Mouse (Mus musculus) fibroblast of lung, adult 2 months (primary cell): ENCODE data around the gene Gga3.
"Not testable (repeated sequence)": the region's sequence is repeated elsewhere in the genome, so short reads cannot be mapped to it uniquely, and the experiment has no call there.

Experiments
- DNase-seq: peaks from one replicate; pipeline ENCODE4 v3.0.0-alpha.2; 2011; ENCODE audit warnings: low read depth

The Gga3 gene

DNA sequence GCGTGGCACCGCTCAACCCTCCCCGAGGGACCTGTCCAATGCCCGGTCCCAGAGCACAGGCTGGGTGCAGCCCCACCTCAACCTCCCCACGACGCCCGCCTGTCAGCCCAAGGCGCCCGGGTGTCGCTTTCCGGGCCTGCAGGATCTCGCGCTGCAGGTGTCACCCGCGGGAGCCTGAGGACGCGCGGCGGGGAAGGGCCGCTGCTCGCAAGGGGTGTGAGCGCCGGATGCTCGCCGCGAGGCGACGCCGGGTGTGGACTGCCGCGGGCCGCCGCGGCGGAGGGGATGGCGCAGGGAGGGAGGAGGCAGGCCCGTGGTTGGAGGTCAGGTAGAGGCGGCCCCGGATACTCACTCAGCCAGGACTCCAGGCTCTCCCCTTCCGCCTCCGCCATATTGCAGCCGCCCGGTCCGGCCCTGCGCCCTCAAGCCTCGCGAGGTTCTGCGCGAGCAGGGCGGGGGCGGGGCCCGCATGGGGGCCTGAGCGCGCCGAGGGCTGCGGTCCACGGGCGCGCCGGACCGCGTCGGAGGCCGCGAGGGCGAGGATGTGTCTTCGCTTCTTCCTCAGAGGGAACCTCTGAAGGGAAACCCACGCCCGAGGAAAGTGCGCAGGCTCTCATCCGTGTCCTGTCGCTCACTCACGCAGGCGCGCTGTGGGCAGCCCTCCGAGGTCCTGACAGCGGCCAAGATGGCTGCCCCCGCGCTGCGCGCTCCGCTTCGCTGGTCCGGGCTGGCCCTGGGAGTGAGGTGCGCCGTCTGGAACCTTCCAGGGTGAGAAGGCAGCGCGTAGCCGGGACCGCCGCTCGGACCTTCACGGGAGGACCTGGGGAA, at the start of gene Gga3, which contains the start of gene Mrps7:
Gene Gga3, minus strand, starts transcription at position 576 of the 828 bp plus-strand sequence.
Gene Mrps7, plus strand, starts transcription at position 450 of the 828 bp plus-strand sequence.
- DNase-seq: peak; percentile 59

DNA sequence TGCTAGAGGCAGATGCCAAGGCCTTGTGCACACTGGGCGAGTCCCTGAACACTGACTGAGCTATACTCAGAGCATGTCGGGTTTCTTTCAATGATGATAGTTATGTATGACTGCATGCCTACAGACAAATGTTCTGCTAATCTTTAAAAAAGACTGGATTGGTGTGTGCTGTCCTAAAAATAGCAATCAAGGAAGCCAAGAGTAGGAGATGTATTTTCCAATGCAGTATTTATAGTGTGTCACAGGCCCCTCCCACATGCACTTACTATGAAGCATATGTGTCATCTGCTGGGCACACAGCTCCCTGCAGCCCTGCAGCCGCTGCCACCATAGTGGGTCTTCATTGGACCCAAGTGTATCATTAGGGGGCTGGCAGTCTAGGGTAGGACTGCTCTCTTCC, 49.3 kb upstream of the Gga3 start:
- DNase-seq: no peak

DNA sequence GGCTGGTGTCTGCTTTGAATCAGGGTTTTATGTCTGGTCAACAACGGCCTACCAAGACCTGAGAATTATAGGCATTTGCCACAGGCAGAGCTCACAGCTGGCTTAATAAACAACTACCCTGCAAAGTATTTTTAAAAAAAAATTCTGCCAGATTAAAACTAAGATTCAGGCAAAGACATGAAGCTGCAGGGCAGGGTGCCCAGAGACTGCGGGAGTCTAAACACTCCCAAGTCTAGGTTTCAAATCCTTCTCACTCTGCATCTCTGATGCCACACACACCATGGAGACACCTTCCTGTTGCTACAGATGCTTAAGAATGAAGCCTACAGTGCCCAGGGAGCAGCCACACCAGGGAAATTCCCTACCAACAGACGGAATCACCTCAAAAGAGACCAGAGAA, 47.8 kb upstream of the Gga3 start:
- no peak for DNase-seq

DNA sequence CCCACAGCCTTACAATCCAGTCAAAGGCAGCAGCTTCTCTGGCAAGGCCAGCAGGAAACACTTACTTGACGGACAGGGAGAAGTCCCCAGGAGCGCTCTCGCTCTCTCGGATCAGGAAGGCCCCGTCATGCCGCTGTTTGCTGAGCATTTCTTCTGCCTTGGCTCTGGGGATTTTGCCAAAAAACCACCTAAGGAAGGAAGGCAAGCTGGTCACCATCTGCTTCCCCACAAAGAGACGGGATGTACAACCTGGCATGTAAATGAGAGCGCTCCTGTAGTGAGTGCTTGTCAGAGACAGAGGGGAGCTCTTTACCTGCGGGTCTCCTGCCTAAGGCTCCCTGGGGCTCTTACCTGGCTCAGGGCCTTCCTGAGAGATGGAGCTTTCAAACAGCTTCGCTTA, 45.9 kb upstream of the Gga3 start:
- DNase-seq: no peak

DNA sequence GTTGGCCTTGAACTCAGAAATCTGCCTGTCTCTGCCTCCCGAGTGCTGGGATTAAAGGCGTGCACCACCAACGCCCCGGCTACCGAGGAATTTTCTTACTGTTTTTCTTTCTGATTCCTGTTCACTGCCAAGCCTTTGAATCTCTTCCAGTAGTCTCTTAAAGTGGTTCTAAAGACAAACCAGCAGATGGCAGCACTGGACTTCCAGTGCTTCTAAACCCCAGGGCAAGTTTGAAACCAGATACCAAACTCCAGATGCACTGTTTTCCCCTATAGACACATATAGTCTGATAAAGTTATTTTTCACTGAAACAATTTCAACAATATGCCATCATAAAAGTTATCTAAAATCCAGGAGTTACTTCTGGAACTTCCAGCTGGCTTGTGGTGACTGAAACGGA, 43.6 kb upstream of the Gga3 start:
- no peak for DNase-seq

DNA sequence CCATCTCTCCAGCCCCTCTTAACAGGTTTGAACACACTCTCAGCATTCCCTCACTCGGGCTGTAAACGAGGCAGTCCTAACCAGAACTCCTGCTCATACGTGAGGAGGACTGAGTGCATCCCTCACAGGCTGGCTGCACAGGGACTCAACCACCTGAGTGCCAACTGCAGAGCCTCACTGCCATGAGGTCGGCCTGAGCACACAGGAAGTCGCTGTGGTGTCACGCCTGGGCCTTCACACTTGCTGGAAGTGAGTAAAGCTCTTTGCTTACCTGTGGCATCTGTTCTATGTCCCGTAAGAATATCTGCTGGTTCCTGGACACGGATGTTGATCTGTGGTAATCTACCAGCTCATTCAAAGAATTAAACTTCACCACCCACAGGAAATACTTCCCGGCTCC, 42.6 kb upstream of the Gga3 start:
- DNase-seq: no peak

DNA sequence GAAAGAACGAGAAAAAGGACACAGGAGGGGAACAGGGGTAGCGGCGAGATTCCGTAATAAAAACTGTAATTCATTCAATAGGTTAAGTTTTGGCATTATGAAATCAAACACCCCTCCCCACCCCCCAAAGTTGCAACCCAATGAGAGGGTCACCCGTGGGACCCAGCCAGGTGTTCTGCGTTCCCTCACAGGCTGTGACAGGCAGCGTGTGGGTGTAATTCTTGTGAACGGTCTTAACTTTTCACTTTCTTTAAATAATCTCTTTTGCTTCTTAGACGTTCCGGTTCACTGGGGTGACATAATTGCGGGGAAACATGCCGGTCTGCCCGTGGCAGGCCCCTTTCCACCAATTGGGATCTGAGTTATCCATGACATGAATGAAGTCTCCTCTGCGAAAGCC, 41.6 kb upstream of the Gga3 start:
- not testable (repeated sequence) for DNase-seq

DNA sequence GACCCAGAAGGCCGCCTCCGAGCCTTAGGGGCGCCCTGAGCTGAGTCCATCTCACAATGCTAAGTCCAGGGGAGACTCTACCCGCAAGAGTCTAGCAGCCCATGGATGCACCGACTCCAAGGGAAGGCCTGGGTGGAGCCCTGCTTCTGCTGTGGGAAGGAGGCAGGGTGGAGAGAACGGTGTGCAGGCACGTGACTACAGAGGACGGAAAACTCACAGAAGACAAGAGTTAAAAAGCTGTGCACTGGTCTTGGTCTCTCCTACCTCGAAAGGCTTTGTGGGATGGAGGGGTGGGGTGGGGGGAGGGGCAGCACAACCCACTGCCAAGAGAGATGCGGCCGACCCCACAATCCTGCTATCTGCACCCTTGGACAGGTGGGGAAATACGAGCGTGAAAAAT, 40.5 kb upstream of the Gga3 start:
- no peak for DNase-seq

DNA sequence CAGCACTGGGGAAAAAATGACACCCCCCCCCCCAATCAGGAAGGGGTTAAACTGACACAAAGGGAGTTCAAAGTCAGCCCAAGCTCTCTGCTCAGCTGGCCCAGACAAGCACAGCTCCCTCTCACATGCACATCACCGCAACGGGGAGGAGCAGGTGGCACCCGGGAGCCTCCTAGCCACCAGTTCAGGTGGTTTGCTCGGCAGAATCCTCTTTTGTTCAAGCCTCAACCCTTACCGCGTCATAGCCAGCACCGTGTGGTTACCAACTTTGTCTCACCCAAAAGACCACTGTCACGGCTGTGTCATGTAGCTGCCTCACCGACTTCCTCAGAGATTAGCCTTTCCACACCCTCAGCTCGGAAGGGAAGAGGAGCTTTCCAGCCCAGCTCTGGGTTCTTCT, 39.4 kb upstream of the Gga3 start:
- no peak for DNase-seq

DNA sequence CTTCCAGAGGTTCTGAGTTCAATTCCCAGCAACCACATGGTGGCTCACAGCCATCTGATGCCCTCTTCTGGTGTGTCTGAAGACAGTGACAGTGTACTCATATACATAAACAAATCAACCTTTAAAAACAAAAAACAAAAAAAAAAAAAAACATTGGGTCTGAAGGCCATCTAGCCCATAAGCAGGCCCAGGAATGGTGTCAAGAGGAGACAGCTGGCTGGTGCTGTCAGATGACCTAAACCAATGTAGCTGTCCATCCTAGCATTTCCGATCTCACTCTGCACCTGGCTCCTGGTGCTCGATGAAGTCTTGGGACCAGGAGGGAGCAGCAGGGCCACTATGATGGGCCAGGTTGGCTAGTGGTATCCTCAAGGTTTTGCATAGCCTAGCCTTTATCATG, 38.9 kb upstream of the Gga3 start:
- no peak for DNase-seq

DNA sequence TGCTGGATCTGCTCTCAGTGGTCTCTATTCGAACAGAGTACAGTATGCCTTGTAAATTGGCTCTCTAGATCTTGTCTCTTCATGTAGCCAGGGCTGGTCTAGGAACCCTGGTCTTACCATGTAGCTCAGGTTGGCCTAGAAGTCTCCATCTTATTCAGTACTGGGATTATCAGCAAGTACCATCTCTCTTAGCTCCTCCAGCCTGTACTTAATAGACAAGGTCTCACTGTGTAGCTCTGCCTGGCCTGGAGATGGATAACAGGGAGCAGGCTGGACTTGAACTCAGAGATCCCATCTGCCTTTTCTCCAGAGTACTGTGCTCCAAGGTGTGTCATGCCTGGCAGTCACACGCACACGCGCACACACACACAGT, 37.8 kb upstream of the Gga3 start:
- no peak for DNase-seq

DNA sequence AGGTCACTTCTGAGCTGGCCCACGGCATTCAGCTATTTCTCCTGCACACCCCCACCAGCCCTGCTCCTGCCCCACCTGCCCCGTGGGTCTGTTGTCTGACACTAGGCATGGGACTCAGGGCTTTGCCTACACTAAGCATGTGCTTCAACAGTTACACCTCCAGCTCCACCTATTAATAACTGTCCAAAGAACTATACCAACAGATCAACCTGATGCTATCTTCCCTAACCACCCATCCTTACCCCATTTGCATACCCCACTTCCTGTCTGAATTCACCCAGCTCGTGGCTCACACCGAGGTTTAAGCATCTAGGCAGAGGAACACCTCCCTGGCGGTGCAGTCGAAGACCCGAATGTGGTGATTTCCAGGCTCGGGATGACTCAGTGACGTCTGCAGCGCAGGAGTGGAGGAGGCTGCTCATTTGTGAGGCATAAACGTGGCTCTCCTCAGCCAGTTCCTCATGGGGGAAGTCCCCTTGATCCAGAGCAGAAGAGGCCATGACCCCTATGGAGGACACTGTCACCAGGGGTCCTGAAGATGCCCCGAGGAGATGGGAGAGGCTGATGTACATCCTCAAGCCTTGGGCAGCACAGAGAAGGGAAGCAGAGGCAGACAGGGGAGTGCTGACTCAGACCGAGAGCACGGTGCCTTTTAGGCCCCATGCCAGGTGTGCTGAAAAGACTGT, 37.3 kb upstream of the Gga3 start:
- no peak for DNase-seq

DNA sequence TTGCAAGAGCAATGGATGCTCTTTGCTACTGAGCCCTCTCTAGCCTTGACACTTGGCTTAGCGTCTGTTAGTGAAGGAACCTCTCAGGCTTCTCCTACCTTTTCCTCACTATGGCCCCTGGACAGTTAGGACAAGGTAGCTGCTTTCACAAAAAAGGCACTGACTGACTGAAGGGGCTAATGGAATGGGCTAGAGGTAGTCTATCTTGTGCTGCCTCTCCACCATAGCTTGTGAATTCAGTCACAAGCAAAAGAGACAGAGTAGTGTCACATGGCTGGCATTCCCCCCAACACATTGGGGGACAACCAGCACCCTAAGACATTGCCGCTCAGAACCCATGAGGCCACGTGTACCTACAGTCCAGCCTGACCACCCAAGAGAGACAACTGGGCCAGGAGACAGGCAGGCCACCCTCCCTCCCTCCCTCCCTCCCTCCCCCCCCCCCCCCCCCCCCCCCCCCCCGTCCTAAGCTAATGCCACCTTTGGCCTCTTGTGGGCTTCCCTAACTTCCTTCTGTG, 36.5 kb upstream of the Gga3 start:
- DNase-seq: no peak

DNA sequence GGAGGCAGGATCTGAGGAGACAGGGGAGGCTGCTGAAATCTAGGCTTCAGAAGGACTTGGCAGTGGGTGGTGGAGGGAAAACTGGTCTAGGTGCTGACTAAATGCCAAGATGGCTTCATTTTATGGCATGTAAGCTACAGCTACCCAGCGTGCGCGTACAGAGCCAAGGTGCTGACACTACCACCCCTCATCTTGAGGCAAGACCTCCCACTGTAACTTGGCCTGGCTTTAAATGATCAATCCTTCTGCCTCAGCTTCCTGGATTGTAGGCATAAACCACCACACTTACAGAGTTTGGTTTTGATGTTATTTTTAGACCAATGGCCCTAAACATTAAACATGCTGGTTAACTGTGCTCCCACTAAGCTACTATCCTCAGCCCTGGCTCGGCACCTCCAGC, 35.7 kb upstream of the Gga3 start:
- no peak for DNase-seq

DNA sequence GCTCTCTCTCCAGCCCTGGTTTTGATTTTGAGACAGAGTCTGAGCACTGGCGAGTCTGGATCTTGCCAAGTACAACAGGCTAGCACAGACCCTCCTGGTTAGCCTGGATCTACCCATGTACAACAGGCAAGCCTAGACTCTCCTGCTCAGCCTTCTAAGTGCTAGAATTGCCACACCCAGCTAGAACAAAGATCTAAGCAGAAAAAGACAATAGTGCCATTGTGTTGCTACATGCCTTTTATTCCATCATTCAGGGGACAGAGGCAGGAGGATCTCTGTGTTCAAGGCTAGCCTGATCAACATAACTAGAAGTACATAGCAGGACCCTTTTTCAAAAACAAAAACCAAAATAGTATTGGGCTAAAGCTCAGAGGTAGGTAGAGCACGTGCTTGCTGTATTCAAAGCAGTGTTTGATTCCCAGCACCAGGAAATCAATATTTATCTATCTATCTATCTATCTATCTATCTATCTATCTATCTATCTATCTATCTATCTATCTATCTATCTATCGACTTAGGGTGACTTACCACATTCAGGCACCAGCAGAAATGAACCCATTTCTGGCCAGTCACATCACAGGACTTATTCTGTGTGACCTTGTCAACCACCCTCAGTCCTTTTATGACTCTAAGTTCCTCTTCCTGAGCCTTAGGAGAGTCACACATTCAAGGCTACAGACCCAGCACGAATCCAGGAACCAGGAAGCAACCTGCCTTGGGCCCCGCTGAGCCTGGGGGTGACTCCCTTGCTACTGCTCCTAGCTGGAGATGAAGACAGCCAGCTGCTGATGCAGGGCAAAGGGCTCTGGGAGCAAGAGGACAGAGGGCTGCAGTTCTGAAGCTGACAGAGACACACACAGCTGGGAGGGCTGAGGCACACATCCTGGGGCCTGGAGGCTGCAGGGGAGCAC, 34.9 kb upstream of the Gga3 start:
- no peak for DNase-seq

DNA sequence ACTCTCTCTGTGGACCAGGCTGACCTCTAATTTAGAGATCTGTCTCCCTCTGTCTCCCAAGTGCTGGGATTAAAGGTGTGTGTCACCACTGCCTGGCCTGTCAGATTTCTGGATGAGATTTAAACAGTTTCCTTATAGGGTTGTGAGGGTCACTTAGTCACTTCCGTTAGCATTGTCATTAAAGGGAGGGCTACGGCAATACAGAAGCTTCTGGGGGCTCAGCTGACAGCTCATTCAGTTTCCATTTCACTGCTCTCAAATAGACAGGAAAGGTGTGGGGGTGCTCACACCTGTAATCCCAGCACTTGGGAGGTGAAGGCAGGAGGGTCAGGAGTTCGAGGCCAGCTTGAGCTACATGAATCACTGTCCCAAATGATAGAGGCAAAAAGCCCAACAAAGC, 33.1 kb upstream of the Gga3 start:
- DNase-seq: no peak

DNA sequence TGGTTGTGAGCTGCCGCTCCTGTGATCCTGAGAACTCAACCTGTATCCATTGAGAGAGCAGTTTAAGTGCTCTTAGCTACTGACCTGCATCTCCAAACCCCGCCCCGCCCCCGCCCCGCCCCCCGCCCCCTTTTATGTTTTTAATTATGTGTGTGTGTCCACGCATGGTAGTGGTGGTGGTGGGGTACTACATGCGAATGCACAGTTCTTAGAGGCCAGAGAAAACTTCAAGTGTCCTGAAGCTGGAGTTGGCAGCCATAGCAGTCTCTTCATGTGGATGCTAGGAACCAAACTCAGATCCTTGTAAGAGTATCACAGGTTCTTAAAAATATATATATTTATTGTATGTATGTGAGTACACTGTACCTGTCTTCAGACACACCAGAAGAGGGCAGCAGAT, 31.6 kb upstream of the Gga3 start:
- no peak for DNase-seq

DNA sequence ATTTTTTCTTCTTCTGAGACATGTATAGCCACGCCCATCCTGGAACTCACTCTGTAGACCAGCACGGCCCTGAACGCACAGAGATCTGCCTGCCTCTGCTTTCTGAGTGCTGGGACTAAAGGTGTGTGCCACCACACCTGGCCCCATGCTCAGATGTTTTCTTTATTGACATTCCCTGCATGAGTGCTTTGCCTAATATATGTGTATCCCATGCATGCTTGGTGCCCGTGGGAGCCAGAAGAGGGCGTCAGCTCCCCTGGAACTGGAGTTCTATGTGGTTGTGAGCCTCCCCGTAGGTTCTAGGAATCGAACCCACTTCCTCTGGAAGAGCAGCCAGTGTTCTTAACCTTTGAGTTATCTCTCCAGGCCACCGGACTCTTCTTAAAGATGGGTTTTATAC, 31.2 kb upstream of the Gga3 start:
- DNase-seq: no peak

DNA sequence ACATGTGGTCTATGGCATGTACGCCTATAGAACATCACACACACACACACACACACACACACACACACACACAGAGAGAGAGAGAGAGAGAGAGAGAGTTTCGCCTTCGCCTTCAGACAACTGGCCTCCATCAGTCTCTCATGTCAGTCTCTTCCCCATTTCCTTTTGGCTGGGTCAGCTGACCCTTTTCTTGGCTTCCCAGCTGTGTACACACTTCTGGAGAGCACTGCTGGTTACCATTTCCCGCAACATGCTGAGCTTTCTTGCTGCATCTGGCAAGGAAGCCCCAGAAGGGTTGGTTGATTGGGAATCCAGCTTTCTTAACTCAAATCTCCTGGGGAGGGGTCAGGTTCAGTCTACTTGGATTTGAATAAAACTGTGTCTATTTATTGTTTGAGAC, 30.3 kb upstream of the Gga3 start:
- DNase-seq: no peak

DNA sequence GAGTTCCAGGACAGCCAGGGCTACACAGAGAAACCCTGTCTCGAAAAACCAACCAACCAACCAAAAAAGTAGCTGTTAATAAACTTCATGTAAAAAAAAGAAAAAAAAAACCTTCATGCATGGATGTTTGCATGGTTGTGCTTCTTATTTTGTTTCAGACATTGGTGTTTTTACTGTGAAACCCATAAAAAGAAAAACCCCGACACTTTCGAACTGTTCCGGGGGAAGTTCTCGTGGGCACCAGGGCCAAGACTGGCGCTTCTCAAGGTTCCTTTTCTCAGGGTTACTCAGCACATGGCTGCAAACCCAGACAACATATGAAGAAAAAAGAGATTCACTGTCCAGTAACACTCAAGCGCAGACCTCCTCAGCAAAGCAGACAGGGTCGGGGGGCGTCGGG, 29.0 kb upstream of the Gga3 start:
- no peak for DNase-seq

DNA sequence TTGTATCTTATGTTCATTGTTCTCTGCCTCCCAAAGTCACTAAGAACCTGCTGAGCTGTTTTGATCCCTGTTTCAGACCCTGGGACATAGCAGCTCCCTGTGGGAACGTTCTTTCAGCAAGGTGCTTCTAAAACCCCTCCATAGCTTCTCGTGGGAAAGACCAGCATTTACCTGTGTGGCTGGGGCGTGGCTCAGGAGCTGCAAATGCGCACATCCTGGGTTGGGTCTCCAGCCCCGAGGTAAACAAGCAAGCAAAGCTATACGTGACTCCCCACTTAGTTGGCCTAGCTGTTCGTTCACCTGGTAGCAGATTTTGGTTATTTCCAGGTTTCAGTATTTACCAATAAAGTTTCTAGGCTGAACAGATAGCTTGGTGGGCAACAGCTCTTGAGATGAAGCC, 28.4 kb upstream of the Gga3 start:
- DNase-seq: no peak

DNA sequence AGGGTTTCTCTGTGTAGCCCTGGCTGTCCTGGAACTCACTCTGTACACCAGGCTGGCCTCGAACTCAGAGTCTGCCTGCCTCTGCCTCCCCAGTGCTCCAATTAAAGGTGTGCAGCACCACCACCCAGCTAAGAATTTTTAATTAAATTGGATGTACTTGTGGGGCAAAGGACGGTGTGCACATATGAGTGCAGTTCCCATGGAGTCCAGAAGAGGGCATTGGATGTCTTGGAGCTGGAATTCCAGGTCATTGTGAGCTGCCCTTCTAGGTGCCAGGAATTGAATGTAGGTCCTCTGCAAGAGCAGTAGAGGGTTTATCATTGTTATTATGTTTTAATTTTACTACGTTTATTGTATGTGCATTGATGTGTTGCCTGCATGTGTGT, 27.6 kb upstream of the Gga3 start:
- DNase-seq: no peak
